Mouse (Mus musculus) forebrain, embryonic 14.5 days (tissue): ENCODE data around the gene Gm38392. TPM values are rescaled to one million over a fixed set of nuclear protein-coding genes. Genes with fewer than 3 reads are reported as not detected.

ENCODE experiments used
- ATAC-seq: fragments of 200-750 bp; cut with Nextera tagmentation; 2 replicates; pipeline ENCODE4 v1.8.0; 2017; ENCODE audit warnings: mild to moderate bottlenecking, moderate library complexity
- DNase-seq: peaks from one replicate; pipeline ENCODE4 v3.0.0-alpha.2; 2015; ENCODE audit warnings: low spot score
- H3K27ac ChIP-seq: fragments of 300-500 bp; sonication (generic); 2 replicates; pipeline ENCODE4 v1.5.1; 2014; ENCODE audit warnings: low read depth, mild to moderate bottlenecking, control low read depth, low read length, moderate library complexity
- H3K27me3 ChIP-seq: fragments of 300-500 bp; sonication (generic); replicated peaks from 2 replicates; pipeline ENCODE4 v1.6.1; 2014; ENCODE audit warnings: low read length, control low read depth, mixed read lengths; ENCODE audit not compliant: control insufficient read depth, insufficient read depth
- H3K36me3 ChIP-seq: fragments of 300-500 bp; sonication (generic); 2 replicates; pipeline ENCODE4 v1.6.1; 2014; ENCODE audit warnings: low read length, control low read depth; ENCODE audit not compliant: control insufficient read depth, insufficient read depth
- H3K4me1 ChIP-seq: fragments of 300-500 bp; sonication (generic); 2 replicates; pipeline ENCODE4 v1.6.1; 2014; ENCODE audit warnings: antibody characterized with exemption, low read length, control low read depth; ENCODE audit not compliant: control insufficient read depth, insufficient read depth
- H3K4me2 ChIP-seq: fragments of 300-500 bp; sonication (generic); 2 replicates; pipeline ENCODE4 v1.6.1; 2014; ENCODE audit warnings: mild to moderate bottlenecking, control low read depth, low read length
- H3K4me3 ChIP-seq: fragments of 300-500 bp; sonication (generic); 2 replicates; pipeline ENCODE4 v1.5.1; 2014; ENCODE audit warnings: low read depth, low read length, control low read depth
- H3K9ac ChIP-seq: fragments of 300-500 bp; sonication (generic); 2 replicates; pipeline ENCODE4 v1.6.1; 2014; ENCODE audit warnings: mild to moderate bottlenecking, low read length, control low read depth, moderate library complexity
- H3K9me3 ChIP-seq: fragments of 300-500 bp; sonication (generic); replicated peaks from 2 replicates; pipeline ENCODE4 v1.6.1; 2016; ENCODE audit warnings: low read length, control low read depth, mixed read lengths; ENCODE audit not compliant: control insufficient read depth
- WGBS: fragments of 180-500 bp; shearing (Covaris S2); extraction: QIAGEN DNeasy Blood & Tissue Kit; methylation state at CpG from one replicate; pipeline ENCODE4 v1.1.7; 2014; 5-methylcytosine and 5-hydroxymethylcytosine counted together
- polyA plus RNA-seq: library from polyadenylated mRNA; unstranded; fragments of >200 nt; fragmentation: Nextera tagmentation; extraction: Ambion mirVana; gene quantifications from 2 replicates; pipeline ENCODE4 v1.2.1, GENCODE M21; 2014

Gm38392 gene
- polyA plus RNA-seq, 1 experiment from 2014 or later, result 0.18 TPM

DNA sequence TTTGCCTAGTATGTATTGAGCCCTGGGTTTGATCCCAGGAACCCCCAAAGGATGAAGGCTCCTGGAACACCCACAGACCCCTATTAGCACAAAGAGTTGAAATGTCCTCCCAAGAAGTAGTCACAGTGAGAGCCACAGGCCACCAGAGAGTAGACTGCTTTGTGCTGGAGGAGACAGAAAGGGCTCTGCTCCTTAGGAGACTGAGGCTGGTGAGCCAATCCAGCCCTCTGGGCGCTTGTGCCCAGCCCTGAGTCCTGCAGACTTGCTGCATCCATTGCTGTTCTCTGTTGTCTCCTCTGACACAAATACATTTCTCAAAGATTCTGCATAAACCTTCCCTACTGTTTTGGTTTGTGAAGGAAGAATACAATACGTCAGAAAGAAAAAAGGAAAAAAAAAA is 76.1 kb downstream of the Gm38392 start:
- H3K36me3 ChIP-seq, result peaks cover 54% of the 10 kb centered on the region
- peaks cover 14% of the 10 kb centered on the region; the same call in 1 of the 2 replicates for H3K4me1 ChIP-seq
- H3K9ac ChIP-seq, result peak overlapping the region; percentile 100
- H3K27ac ChIP-seq, result peak overlapping the region; percentile 100
- 22% methylated on average over 2 of the region's 2 CpGs for WGBS
- peak overlapping the region; percentile 98 for H3K4me2 ChIP-seq
- no peaks in the 10 kb centered on the region for H3K9me3 ChIP-seq
- H3K27me3 ChIP-seq, result no peaks in the 10 kb centered on the region
- H3K4me3 ChIP-seq, result peak overlapping the region; percentile 86
- no peak for ATAC-seq
- peak; percentile 33 for DNase-seq

DNA sequence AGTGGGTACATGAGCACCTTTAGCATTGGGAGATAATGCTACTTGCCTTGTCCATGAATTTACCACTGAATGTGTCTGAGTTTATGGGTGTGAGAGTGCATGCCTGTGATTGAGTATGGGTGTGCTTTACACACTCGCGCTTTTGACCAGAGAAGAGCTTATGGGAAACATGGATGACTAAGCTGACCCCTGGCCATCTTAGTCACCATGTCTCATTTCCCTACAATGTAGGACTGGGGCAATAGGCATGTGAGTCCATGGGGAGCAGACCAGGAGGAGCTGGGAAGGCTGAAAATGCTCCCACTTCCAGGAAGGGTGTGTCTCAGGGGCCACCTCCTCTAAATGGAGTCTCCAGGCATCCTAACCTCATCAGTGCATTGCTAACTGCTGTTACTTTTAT is 76.9 kb downstream of the Gm38392 start:
- peak; percentile 25 for DNase-seq
- peaks cover 46% of the 10 kb centered on the region for H3K36me3 ChIP-seq

GRCm38 (mm10) chr3:88209306-88209705 is 77.7 kb downstream of the Gm38392 start:
- no peaks in the 10 kb centered on the region for H3K27me3 ChIP-seq
- peak overlapping the region; percentile 100 for H3K27ac ChIP-seq
- DNase-seq, result peak; percentile 14
- H3K4me2 ChIP-seq, result peak overlapping the region; percentile 98
- peaks cover 38% of the 10 kb centered on the region for H3K36me3 ChIP-seq
- H3K9me3 ChIP-seq, result no peaks in the 10 kb centered on the region
- peaks cover 21% of the 10 kb centered on the region for H3K4me1 ChIP-seq
- ATAC-seq, result no peak
- WGBS, result 3% methylated on average over 6 of the region's 6 CpGs
- peak overlapping the region; percentile 86 for H3K4me3 ChIP-seq
- peak overlapping the region; percentile 100 for H3K9ac ChIP-seq

More for the DNA sequence above, 76.9 kb downstream of the Gm38392 start:
- Histone ChIP-seq H3K4me1 (peaks cover 15% of the 10 kb centered on the region), H3K27me3 (no peaks in the 10 kb centered on the region), H3K9ac (peak overlapping the region; percentile 100), H3K9me3 (no peaks in the 10 kb centered on the region), H3K27ac (peak overlapping the region; percentile 100), H3K4me3 (peak overlapping the region; percentile 86), H3K4me2 (peak overlapping the region; percentile 98)
- WGBS, result 21% methylated on average over 2 of the region's 2 CpGs
- ATAC-seq, result no peak

- ATAC-seq (no peak), DNase-seq (peak; percentile 43)
- peak overlapping the region; percentile 98 for H3K4me2 ChIP-seq
- no peaks in the 10 kb centered on the region for H3K27me3 ChIP-seq
- 3% methylated on average over 3 of the region's 3 CpGs for WGBS
- no peaks in the 10 kb centered on the region for H3K9me3 ChIP-seq
- peak overlapping the region; percentile 100 for H3K27ac ChIP-seq
- peak overlapping the region; percentile 100 for H3K9ac ChIP-seq
- peaks cover 34% of the 10 kb centered on the region for H3K36me3 ChIP-seq
- H3K4me3 ChIP-seq, result peak overlapping the region; percentile 86
- peaks cover 31% of the 10 kb centered on the region for H3K4me1 ChIP-seq
Observed at GRCm38 (mm10) chr3:88208226-88208720, 78.7 kb downstream of the Gm38392 start.

- ATAC-seq, result no peak
- Histone ChIP-seq H3K9me3 (no peaks in the 10 kb centered on the region), H3K4me2 (peak overlapping the region; percentile 98), H3K27ac (peak overlapping the region; percentile 100), H3K4me1 (peaks cover 37% of the 10 kb centered on the region), H3K36me3 (peaks cover 29% of the 10 kb centered on the region; the same call in 1 of the 2 replicates), H3K9ac (peak overlapping the region; percentile 100), H3K4me3 (peak overlapping the region; percentile 86), H3K27me3 (no peaks in the 10 kb centered on the region)
- peak; percentile 77 for DNase-seq
- 3% methylated on average over 12 of the region's 15 CpGs for WGBS
Observed at GRCm38 (mm10) chr3:88207451-88208100, 79.4 kb downstream of the Gm38392 start.

DNA sequence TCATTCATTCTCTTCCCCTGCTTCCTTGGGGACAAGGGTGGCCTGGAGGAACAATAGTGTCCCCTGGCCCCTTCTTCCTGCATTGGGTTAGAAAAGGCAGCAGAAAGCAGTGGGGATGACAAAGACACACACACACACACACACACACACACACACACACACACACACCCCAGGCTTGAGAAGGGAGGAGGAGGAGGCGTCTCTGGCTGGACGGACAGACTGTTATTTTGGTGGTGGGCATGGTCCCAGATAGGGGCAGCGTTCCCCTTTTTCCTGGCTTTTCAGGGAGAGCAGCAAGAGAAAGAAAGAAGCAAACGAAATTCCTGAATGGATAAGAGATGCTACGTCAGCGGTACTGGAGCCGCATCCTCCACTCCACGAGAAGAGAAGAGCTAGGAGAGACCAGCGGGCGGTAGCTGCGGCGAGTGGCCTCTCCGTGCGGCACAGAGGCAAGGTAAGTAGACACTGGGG is 80.1 kb downstream of the Gm38392 start:
- ATAC-seq (peak; percentile 13), DNase-seq (peak; percentile 92)
- Histone ChIP-seq H3K4me2 (peak overlapping the region; percentile 98), H3K9ac (peak overlapping the region; percentile 100), H3K27me3 (no peaks in the 10 kb centered on the region), H3K4me3 (peak overlapping the region; percentile 86), H3K36me3 (peaks cover 23% of the 10 kb centered on the region; the same call in 1 of the 2 replicates), H3K27ac (peak overlapping the region; percentile 100), H3K4me1 (peaks cover 39% of the 10 kb centered on the region), H3K9me3 (no peaks in the 10 kb centered on the region)
- WGBS, result 0% methylated on average over 14 of the region's 14 CpGs

- Histone ChIP-seq H3K9me3 (no peaks in the 10 kb centered on the region), H3K4me1 (peaks cover 42% of the 10 kb centered on the region), H3K27ac (peak overlapping the region; percentile 100), H3K27me3 (no peaks in the 10 kb centered on the region), H3K4me2 (peak overlapping the region; percentile 98), H3K4me3 (peak overlapping the region; percentile 86), H3K9ac (peak overlapping the region; percentile 100), H3K36me3 (peaks cover 19% of the 10 kb centered on the region; the same call in 1 of the 2 replicates)
- ATAC-seq (peak; percentile 1; the same call in 1 of the 2 replicates), DNase-seq (no peak)
- 1% methylated on average over 3 of the region's 3 CpGs for WGBS
Observed at GRCm38 (mm10) chr3:88206500-88206899, 80.5 kb downstream of the Gm38392 start.

GRCm38 (mm10) chr3:88205563-88206491 is 81.2 kb downstream of the Gm38392 start:
- H3K27ac ChIP-seq, result peak overlapping the region; percentile 100
- peak overlapping the region; percentile 86 for H3K4me3 ChIP-seq
- H3K36me3 ChIP-seq, result peaks cover 16% of the 10 kb centered on the region; the same call in 1 of the 2 replicates
- H3K27me3 ChIP-seq, result no peaks in the 10 kb centered on the region
- peak overlapping the region; percentile 98 for H3K4me2 ChIP-seq
- peak overlapping the region; percentile 100 for H3K9ac ChIP-seq
- H3K9me3 ChIP-seq, result no peaks in the 10 kb centered on the region
- peak; percentile 96 for DNase-seq
- ATAC-seq, result peak; percentile 70
- H3K4me1 ChIP-seq, result peaks cover 45% of the 10 kb centered on the region
- WGBS, result under 1% methylated on average over 8 of the region's 8 CpGs
